Mouse (Mus musculus): ENCODE measurements at regions not wholly inside any gene's neighbourhood (a gene's known extent, or its start where the extent isn't known, plus 50 kb on each side); places are given as distances from the start of the nearest gene placed in this dataset.

DNA sequence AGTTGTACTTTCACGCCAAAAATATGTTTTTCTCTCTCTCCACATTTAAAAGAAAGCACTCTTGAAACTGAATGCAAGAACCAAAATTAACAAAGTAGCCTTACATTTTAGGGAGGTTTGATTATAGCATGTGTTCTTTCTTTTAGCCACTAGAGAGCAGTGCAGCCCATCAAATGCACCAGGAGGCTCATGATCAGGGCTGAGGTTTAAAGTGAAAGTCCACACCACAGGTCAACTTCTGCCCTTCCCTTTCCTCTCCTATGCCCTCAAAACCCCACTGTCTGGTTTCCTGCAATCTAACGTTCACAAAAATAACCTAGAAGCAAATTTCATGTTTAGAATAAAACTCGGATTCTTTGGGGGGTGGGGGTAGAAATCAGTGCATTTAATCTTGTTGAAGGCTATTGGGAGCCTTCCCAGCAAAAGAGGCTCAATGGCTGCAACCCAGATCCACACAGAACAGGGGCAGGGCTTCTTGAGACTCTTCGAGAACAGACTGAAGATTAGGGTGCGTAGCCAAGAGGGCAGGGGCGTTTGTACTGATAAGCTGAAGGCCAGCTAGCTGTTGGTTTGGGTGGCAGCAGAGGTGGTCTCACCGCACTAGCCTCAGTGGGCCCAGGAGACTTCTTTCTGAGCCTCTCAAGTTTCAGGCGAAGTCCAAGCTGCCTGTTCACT lies 59.3 kb upstream of the Zfp770 start:
- peak; percentile 58 for DNase-seq

DNA sequence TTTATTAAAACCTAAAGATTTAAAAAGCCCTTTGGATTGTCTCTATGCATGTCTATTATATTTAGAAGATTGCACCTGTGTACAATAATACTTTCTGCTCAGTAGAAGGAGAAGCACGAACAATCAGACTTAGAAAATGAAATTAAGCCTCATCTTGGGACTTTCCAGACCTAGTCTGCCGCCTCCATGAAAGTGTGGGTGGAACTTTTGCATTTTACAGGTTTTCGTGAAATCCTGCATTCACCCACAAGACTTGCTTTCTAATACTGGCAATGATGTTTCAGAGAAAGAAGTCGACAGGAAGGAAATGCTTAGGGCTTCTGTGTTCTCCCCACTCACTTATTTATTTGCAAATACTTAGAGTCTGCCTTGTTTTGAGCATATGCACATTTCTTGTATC lies 58.3 kb upstream of the Zfp770 start:
- DNase-seq = no peak

Measured in adrenal gland, postnatal 14 days (tissue).